Mouse (Mus musculus) forebrain, postnatal 0 days (tissue): Measurements from ENCODE around the gene Clec1a. TPM values are rescaled to one million over a fixed set of nuclear protein-coding genes. Genes with fewer than 3 reads are reported as not detected.
A peak's percentile ranks its signal among the peaks of the same experiment; 100 is the strongest.

Experiments used
- ATAC-seq: fragments of 200-750 bp; cut with Nextera tagmentation; 2 replicates; pipeline ENCODE4 v1.8.0; 2017; ENCODE audit warnings: mild to moderate bottlenecking, moderate library complexity
- DNase-seq: peaks from one replicate; pipeline ENCODE4 v3.0.0-alpha.2; 2015
- H3K27ac ChIP-seq: fragments of 300-500 bp; sonication (generic); 2 replicates; pipeline ENCODE4 v1.5.1; 2014; ENCODE audit warnings: low read depth, mild to moderate bottlenecking, antibody characterized with exemption, low read length, moderate library complexity, mixed read lengths
- H3K27me3 ChIP-seq: fragments of 300-500 bp; sonication (generic); 2 replicates; pipeline ENCODE4 v1.6.1; 2014; ENCODE audit warnings: mild to moderate bottlenecking, low read length, mixed read lengths; ENCODE audit not compliant: insufficient read depth
- H3K36me3 ChIP-seq: fragments of 300-500 bp; sonication (generic); 2 replicates; pipeline ENCODE4 v1.6.1; 2014; ENCODE audit warnings: mild to moderate bottlenecking, moderate library complexity; ENCODE audit not compliant: insufficient read depth
- H3K4me1 ChIP-seq: fragments of 300-500 bp; sonication (generic); 2 replicates; pipeline ENCODE4 v1.6.1; 2014; ENCODE audit warnings: antibody characterized with exemption; ENCODE audit not compliant: insufficient read depth
- H3K4me2 ChIP-seq: fragments of 300-500 bp; sonication (generic); 2 replicates; pipeline ENCODE4 v1.6.1; 2014; ENCODE audit warnings: low read depth, mild to moderate bottlenecking, moderate library complexity
- H3K4me3 ChIP-seq: fragments of 300-500 bp; sonication (generic); 2 replicates; pipeline ENCODE4 v1.5.1; 2014; ENCODE audit warnings: low read depth, low read length, mixed read lengths
- H3K9ac ChIP-seq: fragments of 300-500 bp; sonication (generic); 2 replicates; pipeline ENCODE4 v1.6.1; 2014; ENCODE audit warnings: mild to moderate bottlenecking
- H3K9me3 ChIP-seq: fragments of 300-500 bp; sonication (generic); 2 replicates; pipeline ENCODE4 v1.6.1; 2016; ENCODE audit warnings: low read length
- CTCF ChIP-seq: sonication (generic); IDR thresholded peaks from 2 replicates; pipeline ENCODE4 v1.5.1; 2016; ENCODE audit warnings: antibody characterized with exemption, control low read depth, low read depth
- WGBS: fragments of 180-500 bp; shearing (Covaris S2); extraction: QIAGEN DNeasy Blood & Tissue Kit; methylation state at CpG from one replicate; pipeline ENCODE4 v1.1.7; 2014; 5-methylcytosine and 5-hydroxymethylcytosine counted together
- polyA plus RNA-seq: library from polyadenylated mRNA; unstranded; fragments of >200 nt; fragmentation: Nextera tagmentation; extraction: Ambion mirVana; gene quantifications from 2 replicates; pipeline ENCODE4 v1.2.1, GENCODE M21; 2015
- total RNA-seq: library from RNA; depleted of rRNA; stranded (reverse); fragments of >200 nt; gene quantifications from 2 replicates; pipeline ENCODE4 v1.2.3, GENCODE M21; 2014

Gene Clec1a
- total and polyA plus RNA-seq, 2 experiments from 2014 or later = 0.97 to 1.4 TPM

GRCm38 (mm10) chr6:129425217-129425616 lies 26.6 kb downstream of the Clec1a start:
- Histone ChIP-seq H3K27ac (no peak overlapping the region), H3K9me3 (no peaks in the 10 kb centered on the region), H3K27me3 (no peaks in the 10 kb centered on the region), H3K36me3 (no peaks in the 10 kb centered on the region), H3K9ac (no peak overlapping the region), H3K4me3 (no peak overlapping the region), H3K4me2 (no peak overlapping the region), H3K4me1 (no peaks in the 10 kb centered on the region)
- 79% methylated on average over 5 of the region's 5 CpGs for WGBS
- ATAC-seq (no peak; the same call in 1 of the 2 replicates), DNase-seq (no peak)
- no peak for TF ChIP-seq CTCF

GRCm38 (mm10) chr6:129423734-129424072 lies 28.1 kb downstream of the Clec1a start:
- H3K4me2 ChIP-seq = no peak overlapping the region
- H3K4me3 ChIP-seq = no peak overlapping the region
- no peaks in the 10 kb centered on the region for H3K4me1 ChIP-seq
- ATAC-seq = peak; percentile 85
- TF ChIP-seq CTCF = peak; percentile 84
- 18% methylated on average over 1 of the region's 1 CpGs for WGBS
- H3K27me3 ChIP-seq = no peaks in the 10 kb centered on the region
- no peaks in the 10 kb centered on the region for H3K36me3 ChIP-seq
- H3K9ac ChIP-seq = no peak overlapping the region
- peak; percentile 78 for DNase-seq
- no peak overlapping the region for H3K27ac ChIP-seq
- no peaks in the 10 kb centered on the region for H3K9me3 ChIP-seq

GRCm38 (mm10) chr6:129423040-129423733 lies 28.6 kb downstream of the Clec1a start:
- DNase-seq (peak; percentile 23), ATAC-seq (peak; percentile 36)
- H3K9ac ChIP-seq = no peak overlapping the region
- TF ChIP-seq CTCF = no peak
- WGBS = 64% methylated on average over 4 of the region's 4 CpGs
- no peaks in the 10 kb centered on the region for H3K4me1 ChIP-seq
- no peak overlapping the region for H3K4me3 ChIP-seq
- no peak overlapping the region for H3K27ac ChIP-seq
- H3K27me3 ChIP-seq = no peaks in the 10 kb centered on the region
- no peaks in the 10 kb centered on the region for H3K9me3 ChIP-seq
- no peak overlapping the region for H3K4me2 ChIP-seq
- no peaks in the 10 kb centered on the region for H3K36me3 ChIP-seq

- DNase-seq (no peak), ATAC-seq (no peak)
- Histone ChIP-seq H3K4me1 (no peaks in the 10 kb centered on the region), H3K4me3 (no peak overlapping the region), H3K4me2 (no peak overlapping the region), H3K9me3 (no peaks in the 10 kb centered on the region), H3K9ac (no peak overlapping the region), H3K27ac (no peak overlapping the region), H3K36me3 (no peaks in the 10 kb centered on the region), H3K27me3 (no peaks in the 10 kb centered on the region)
- no peak for TF ChIP-seq CTCF
- WGBS = 86% methylated on average over 3 of the region's 3 CpGs
These were observed 29.5 kb downstream of the Clec1a start for GRCm38 (mm10) chr6:129422311-129422710.

GRCm38 (mm10) chr6:129414177-129414576 lies 37.6 kb downstream of the Clec1a start:
- no peak overlapping the region for H3K27ac ChIP-seq
- H3K4me3 ChIP-seq = no peak overlapping the region
- DNase-seq = no peak
- ATAC-seq = no peak
- no peak overlapping the region for H3K4me2 ChIP-seq
- WGBS = 76% methylated on average over 1 of the region's 1 CpGs
- no peaks in the 10 kb centered on the region for H3K27me3 ChIP-seq
- H3K9me3 ChIP-seq = no peaks in the 10 kb centered on the region
- no peak for TF ChIP-seq CTCF
- no peaks in the 10 kb centered on the region for H3K4me1 ChIP-seq
- H3K36me3 ChIP-seq = no peaks in the 10 kb centered on the region
- no peak overlapping the region for H3K9ac ChIP-seq

- DNase-seq = no peak
- H3K9me3 ChIP-seq = no peaks in the 10 kb centered on the region
- H3K27me3 ChIP-seq = no peaks in the 10 kb centered on the region
- no peak within 1 kb of the TSS for H3K27ac ChIP-seq
- H3K9ac ChIP-seq = no peak within 1 kb of the TSS
- 94% methylated on average over 2 of the region's 2 CpGs for WGBS
- no peak within 1 kb of the TSS for H3K4me2 ChIP-seq
- H3K36me3 ChIP-seq = no peaks in the 10 kb centered on the region
- no peak for TF ChIP-seq CTCF
- no peak for ATAC-seq
- no peaks in the 10 kb centered on the region for H3K4me1 ChIP-seq
- H3K4me3 ChIP-seq = no peak within 1 kb of the TSS
These were observed 43.2 kb downstream of the Clec1a start, which contains the start of gene Clec9a for GRCm38 (mm10) chr6:129408562-129408961. Gene Clec9a (plus strand): TSS chr6:129408862.

GRCm38 (mm10) chr6:129407324-129407723 lies 44.5 kb downstream of the Clec1a start:
- 62% methylated on average over 2 of the region's 2 CpGs for WGBS
- Histone ChIP-seq H3K9ac (no peak overlapping the region), H3K4me3 (no peak overlapping the region), H3K4me1 (no peaks in the 10 kb centered on the region), H3K27me3 (no peaks in the 10 kb centered on the region), H3K27ac (no peak overlapping the region), H3K9me3 (no peaks in the 10 kb centered on the region), H3K4me2 (no peak overlapping the region), H3K36me3 (no peaks in the 10 kb centered on the region)
- no peak for DNase-seq
- no peak for ATAC-seq
- TF ChIP-seq CTCF = no peak

GRCm38 (mm10) chr6:129405999-129406398 lies 45.8 kb downstream of the Clec1a start:
- ATAC-seq (no peak), DNase-seq (no peak)
- Histone ChIP-seq H3K4me1 (no peaks in the 10 kb centered on the region), H3K36me3 (no peaks in the 10 kb centered on the region), H3K9me3 (no peaks in the 10 kb centered on the region), H3K4me3 (no peak overlapping the region), H3K4me2 (no peak overlapping the region), H3K9ac (no peak overlapping the region), H3K27ac (no peak overlapping the region), H3K27me3 (no peaks in the 10 kb centered on the region)
- TF ChIP-seq CTCF = no peak
